Mouse (Mus musculus) urinary bladder, postnatal 25 days (tissue): ENCODE measurements around the gene Susd3.

Source experiments
- DNase-seq: peaks from one replicate; pipeline ENCODE4 v3.0.0; 2022; ENCODE audit warnings: low spot score

Susd3 gene

DNA sequence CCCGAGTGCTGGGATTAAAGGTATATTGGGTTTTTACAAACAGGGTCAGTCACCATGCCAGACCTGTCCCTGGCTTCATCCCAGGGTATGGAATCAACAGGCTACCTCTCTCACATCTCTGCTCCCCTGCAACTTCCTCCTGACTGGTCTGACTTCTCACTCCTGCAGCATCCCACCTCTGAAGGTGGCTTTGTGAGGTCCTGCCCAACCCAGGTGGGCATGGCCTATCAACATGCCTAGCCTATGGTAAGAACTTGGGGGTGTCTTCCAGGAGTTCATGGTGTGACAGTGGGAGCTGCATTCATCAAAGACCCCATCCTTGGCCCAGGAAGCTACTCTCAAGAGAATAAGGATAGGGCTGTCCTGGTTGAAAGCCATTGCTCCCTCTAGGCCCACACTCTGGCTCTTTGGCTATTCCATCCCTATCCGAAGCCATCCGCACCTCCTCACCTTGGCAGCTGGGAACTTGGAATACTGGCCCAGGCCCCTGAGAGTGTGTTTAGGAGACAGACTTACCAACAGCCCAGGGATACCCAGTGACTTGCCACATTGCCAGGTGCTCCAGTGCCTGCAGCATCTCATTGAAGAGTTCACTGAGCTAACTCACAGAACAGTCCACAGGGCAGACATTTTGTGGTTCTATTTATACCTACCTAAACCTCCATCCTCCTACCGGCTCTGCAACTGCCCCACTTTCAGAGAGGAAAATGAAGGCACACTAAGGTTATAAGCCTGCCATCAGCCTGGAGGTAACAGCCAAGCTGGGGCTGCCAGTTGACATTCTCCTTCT, 35.6 kb downstream of the Susd3 start:
- DNase-seq = no peak

- DNase-seq = no peak
These were observed 39.2 kb downstream of the Susd3 start for GRCm38 (mm10) chr13:49209306-49209705.

GRCm38 (mm10) chr13:49206341-49206740, 42.2 kb downstream of the Susd3 start:
- no peak for DNase-seq

GRCm38 (mm10) chr13:49205381-49205998, 43.0 kb downstream of the Susd3 start:
- peak; percentile 81 for DNase-seq

GRCm38 (mm10) chr13:49202556-49202955, 46.0 kb downstream of the Susd3 start:
- no peak for DNase-seq

DNA sequence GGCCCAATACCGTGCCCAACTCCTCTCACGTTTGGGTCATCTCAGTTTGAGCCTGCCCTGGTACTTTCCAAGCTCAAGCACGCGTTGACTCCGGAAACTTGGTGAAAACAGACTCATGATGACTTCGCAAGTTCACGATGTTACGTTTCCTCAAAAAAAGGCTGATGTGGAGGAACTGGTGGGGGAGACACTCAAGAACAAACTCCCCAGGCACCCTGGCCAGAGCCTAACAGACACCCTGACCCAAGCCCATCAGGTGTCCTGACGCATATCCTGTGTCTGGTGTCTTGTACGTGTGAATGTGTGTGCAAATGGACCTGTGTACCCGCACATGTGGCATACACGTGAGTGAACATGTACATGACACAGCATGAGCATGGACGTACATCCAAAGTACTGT, 47.8 kb downstream of the Susd3 start:
- no peak for DNase-seq

GRCm38 (mm10) chr13:49199891-49200290, 48.6 kb downstream of the Susd3 start:
- DNase-seq = no peak

DNA sequence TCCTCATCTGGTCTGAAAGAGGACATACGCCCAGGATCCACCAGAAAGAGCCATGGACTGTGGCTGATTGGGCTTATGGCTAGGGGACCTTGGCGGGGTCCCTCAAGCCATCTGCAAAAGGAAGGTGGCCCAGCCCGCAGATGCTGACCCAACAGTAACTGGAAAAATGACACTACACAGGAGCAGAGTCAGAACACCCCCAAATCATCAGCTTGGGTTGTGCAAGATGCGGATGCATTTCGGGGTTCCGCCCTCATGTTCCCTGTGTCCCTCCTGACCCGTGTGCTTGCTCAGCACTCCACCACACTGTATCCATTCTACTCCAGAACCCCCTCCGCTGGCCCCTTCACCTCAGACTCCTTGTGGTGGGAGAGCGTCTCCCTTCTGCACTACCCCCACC, 49.8 kb downstream of the Susd3 start:
- no peak for DNase-seq

- no peak for DNase-seq
These were observed 51.7 kb downstream of the Susd3 start for GRCm38 (mm10) chr13:49196766-49197165.

DNA sequence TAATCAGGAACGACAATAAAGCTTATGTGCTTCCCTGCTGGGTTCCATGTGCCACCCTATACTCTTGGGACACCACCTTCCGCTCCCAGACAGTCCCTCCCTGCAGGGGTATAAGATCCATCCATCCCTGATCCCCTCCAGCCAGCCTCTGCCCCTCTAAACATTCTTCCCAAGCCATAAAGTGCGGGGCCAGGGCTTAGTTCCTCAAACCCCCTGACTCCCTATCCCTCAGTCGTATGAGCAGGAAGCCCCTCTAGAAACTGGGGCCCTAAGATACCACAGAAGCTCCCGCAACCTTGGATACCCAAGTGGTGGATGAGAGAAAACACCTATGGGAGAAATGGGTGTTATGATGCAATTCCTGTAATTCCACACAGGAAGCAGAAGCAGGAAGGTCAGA, 52.3 kb downstream of the Susd3 start:
- no peak for DNase-seq

GRCm38 (mm10) chr13:49195651-49196050, 52.9 kb downstream of the Susd3 start:
- DNase-seq = no peak

- no peak for DNase-seq
These were observed 53.7 kb downstream of the Susd3 start for GRCm38 (mm10) chr13:49194811-49195210.

GRCm38 (mm10) chr13:49193650-49194049, 54.9 kb downstream of the Susd3 start:
- DNase-seq = no peak

DNA sequence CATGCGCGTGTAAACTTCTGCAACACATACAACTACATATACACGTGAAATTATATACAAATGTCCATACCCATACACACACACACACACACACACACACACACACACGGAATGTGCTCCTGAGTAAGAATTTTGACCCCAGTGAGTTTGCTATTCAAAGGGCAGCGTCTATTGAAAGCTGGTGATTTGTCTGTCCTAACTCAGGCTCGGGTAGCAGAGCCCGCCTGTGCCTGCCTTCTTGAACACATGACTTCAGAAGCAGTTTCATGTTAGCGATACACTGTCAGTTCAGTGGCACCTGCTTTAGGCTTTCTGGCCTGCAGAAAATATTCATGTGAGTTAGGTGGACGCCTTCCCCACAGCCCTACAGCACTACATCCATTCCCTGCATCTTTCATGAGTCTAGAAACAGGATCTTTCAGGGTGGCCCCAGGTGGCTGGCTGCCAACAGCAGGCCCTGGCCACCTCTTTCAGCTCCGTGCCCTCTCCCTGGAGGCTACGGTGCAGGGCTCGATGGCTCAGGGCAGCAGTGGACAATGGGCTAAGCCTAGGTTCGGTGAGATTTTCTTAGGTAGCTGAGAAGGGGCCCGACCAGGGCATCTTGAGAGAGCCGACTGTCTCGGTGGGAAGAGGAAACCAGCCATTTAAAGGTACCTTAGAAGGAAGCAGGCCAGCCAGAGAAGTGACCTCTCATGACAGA, 56.2 kb downstream of the Susd3 start:
- no peak for DNase-seq

GRCm38 (mm10) chr13:49191673-49192035, 56.9 kb downstream of the Susd3 start:
- DNase-seq = no peak

- DNase-seq = no peak
These were observed 57.4 kb downstream of the Susd3 start for GRCm38 (mm10) chr13:49190876-49191672.

DNA sequence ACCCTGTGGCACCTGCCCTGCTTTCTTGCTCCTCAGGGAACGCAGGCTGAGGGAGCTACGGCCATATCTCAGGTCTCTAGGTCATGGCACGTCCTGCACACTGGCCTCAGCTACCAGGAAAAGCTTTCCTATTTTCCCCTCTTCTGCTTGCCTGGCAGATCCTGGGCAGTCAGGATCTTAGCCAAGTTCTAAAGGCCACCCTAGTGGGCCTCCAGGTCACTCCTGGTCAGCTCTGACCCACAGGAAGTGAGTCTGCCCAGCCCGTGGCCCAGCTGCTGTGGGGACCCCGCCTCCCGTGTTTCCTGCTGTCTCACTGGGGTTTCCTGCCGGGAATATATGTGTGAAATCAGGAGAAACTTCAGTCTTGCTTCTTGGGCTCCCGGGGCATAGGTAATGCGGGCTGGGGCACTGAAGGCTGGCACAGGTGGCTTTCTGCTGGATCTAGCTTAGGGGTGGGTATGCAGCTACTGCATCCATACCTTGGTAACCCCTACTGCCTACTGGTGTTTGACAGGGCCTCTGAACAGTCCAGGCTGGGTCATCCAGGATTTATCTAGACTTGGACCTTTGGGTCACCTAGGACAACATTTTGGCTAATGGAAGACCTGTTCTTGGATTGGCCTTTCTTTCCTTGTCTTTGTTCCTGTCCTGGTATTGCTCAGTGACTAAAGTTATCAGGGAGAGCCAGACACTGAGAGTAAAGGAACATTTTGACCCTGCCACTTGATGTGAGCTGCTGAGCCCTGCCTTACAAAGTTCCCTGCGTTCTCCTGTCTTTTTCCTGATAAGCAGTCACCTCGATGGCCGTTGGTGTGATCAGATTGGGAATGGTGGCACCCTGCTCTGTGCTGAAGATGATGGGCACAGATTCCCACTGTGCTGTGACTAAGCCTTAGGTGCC, 58.3 kb downstream of the Susd3 start:
- no peak for DNase-seq

DNA sequence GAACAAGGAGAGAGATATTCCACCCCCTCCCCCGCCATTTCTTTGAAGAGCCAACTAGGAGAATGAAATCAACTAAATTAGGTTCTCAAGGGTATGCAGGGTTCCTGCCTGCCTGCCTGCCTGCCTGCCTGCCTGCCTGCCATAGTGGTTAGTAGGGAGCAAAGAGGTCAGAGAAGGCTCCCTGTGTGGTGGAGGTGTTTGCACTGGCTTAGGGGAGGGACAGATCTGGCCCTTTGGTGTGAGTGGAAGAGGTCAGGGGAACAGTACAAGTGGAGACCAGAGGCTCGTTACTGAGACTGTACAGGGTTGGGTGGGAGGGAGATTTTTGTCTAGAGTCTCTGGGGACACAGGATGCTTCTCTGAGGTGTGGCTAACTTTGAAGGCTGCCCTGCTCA, 59.5 kb downstream of the Susd3 start:
- no peak for DNase-seq

GRCm38 (mm10) chr13:49188219-49188965, 60.1 kb downstream of the Susd3 start:
- no peak for DNase-seq
